Mouse (Mus musculus): Measurements from ENCODE around the gene Shank1. TPM values are rescaled to one million over a fixed set of nuclear protein-coding genes. Genes with fewer than 3 reads are reported as not detected.

The Shank1 gene
- polyA plus RNA-seq, 1 experiment = 0.07 TPM

DNA sequence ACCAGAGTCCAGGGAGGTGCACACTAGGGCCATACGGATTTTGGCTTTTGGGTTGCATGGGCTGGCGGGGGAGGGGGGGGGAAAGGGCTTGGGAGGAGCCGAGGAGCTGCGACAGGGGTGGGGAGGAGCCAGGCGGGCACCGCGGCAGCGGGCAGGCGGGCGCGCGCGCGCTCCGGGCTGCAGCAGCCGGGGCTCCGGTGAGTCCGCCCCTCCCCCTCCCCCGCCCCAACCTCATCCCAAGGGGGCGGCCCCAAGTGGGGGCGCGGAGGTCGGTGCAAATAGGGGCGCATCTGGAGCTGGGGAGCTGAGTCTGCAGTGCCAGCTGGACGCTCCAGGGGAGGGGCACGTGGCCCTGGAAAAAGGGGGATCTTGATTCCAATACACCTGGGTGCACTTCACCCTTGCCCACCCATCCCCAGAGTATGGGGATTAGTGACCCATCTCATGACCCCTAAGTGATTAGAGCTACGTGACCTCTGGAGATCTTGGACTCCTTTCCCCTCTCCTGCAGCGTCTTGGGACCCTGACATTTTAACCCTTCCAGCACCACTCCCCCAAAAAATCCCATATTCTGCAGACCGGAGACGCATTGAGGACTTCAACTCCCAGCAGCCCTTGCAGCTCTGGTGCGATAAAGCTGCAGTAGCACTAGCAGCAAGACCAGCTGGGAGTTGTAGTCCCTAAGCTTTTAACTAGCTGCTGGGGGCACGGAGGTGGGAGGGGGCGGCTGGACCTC is 74.1 kb downstream of the Shank1 start, which contains the start of gene Syt3:
Gene Syt3, plus strand, starts transcription at position 123 of the 736 bp plus-strand sequence.
- peak within 1 kb of the TSS; percentile 88 for H3K4me3 ChIP-seq (replicated peaks)
- H3K4me1 ChIP-seq = peaks cover 13% of the 10 kb centered on the region
- no peaks in the 10 kb centered on the region for H3K36me3 ChIP-seq (replicated peaks; ENCODE audit: low read length)
- H3K9me3 ChIP-seq = peaks cover 14% of the 10 kb centered on the region
- TF ChIP-seq GATA1 (IDR thresholded peaks at IDR 0.05; ENCODE audit: borderline replicate concordance, low read length) (no peak), FLI1 (IDR thresholded peaks at IDR 0.05; ENCODE audit: low read length) (no peak)
- peaks cover 73% of the 10 kb centered on the region for H3K27me3 ChIP-seq (replicated peaks)

DNA sequence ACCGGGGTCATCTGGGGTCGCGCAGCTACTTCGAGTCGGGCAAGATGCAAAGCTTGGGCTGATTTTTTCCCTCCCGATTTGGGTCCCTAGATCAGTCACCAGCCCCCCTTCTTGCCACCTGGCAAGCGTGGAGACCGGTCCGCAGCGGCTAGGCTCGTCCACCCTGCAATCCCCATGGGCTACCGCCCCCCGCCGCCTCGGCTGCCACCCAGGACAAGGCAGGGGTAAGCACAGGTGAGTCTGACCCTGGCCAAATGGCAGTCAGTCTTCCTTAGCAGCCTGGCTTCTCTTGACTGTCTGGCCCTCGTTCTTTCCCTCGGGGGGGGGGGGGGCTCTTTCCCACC is 74.6 kb downstream of the Shank1 start:
- peaks cover 71% of the 10 kb centered on the region for H3K27me3 ChIP-seq (replicated peaks)
- H3K36me3 ChIP-seq (replicated peaks; ENCODE audit: low read length) = no peaks in the 10 kb centered on the region
- no peak for TF ChIP-seq FLI1 (IDR thresholded peaks at IDR 0.05; ENCODE audit: low read length)
- no peak for TF ChIP-seq GATA1 (IDR thresholded peaks at IDR 0.05; ENCODE audit: borderline replicate concordance, low read length)
- H3K4me3 ChIP-seq (replicated peaks) = peak overlapping the region; percentile 88
- H3K4me1 ChIP-seq = peaks cover 13% of the 10 kb centered on the region
- H3K9me3 ChIP-seq = peaks cover 10% of the 10 kb centered on the region

DNA sequence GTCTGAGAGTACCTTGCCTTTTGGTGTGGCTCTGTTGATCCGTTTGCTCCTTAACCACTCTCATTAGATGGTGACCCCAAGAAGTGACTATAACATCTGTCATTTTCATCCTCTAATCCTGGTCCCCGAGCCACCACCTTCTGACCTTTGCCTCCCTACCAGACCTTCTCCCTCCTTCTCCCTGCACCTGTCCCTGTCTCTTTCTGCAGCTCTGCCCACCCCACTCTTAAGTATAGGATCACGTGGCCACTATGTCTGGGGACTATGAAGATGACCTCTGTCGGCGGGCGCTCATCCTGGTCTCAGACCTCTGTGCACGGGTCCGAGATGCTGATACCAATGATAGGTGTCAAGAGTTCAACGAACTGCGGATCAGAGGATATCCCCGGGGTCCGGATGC is 75.7 kb downstream of the Shank1 start, which contains the start of gene 1700008O03Rik:
Gene 1700008O03Rik, minus strand, starts transcription at position 101 of the 400 bp plus-strand sequence.
- Histone ChIP-seq H3K36me3 (replicated peaks; ENCODE audit: low read length) (no peaks in the 10 kb centered on the region), H3K4me3 (replicated peaks) (peak within 1 kb of the TSS; percentile 88), H3K9me3 (peaks cover 2% of the 10 kb centered on the region), H3K27me3 (replicated peaks) (peaks cover 78% of the 10 kb centered on the region), H3K4me1 (peaks cover 13% of the 10 kb centered on the region)
- TF ChIP-seq GATA1 (IDR thresholded peaks at IDR 0.05; ENCODE audit: borderline replicate concordance, low read length) (no peak), FLI1 (IDR thresholded peaks at IDR 0.05; ENCODE audit: low read length) (no peak)

DNA sequence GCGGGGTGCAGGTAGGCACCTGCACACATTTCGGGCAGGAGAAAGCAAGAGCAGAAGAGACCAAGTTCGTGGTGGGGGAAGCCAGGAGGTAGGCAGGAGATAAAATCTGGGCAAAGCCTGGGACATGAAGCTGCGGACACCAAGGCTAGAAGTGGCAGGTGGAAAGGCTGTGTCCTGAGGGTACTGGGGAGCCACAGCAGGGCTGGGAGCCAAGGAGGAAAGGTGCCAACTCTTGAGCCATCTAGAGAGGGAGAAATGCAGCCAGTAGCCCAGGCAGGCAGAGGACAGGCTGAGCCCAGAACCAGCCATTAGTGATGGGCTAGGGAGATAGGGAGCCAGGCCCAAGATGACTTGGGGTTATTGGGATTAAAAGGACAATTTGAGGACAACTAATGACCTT is 81.8 kb downstream of the Shank1 start:
- TF ChIP-seq FLI1 (IDR thresholded peaks at IDR 0.05; ENCODE audit: low read length) = no peak
- TF ChIP-seq GATA1 (IDR thresholded peaks at IDR 0.05; ENCODE audit: borderline replicate concordance, low read length) = no peak
- no peak overlapping the region for H3K4me3 ChIP-seq (replicated peaks)
- peaks cover 69% of the 10 kb centered on the region for H3K27me3 ChIP-seq (replicated peaks)

DNA sequence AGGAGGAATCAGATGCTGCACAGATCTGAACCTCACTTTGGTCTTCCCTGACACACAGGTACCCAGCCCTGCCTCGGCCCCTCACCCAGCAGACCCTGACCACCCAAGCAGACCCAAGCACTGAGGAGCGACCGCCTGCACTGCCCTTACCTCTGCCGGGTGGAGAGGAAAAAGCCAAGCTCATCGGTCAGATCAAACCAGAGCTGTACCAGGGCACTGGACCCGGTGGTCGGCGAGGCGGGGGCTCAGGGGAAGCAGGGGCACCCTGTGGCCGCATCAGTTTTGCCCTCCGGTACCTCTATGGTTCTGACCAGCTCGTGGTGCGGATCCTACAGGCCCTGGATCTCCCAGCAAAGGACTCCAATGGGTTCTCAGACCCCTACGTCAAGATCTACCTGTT is 82.3 kb downstream of the Shank1 start:
- Histone ChIP-seq H3K27me3 (replicated peaks) (peaks cover 69% of the 10 kb centered on the region), H3K4me1 (no peaks in the 10 kb centered on the region), H3K36me3 (replicated peaks; ENCODE audit: low read length) (no peaks in the 10 kb centered on the region), H3K9me3 (no peaks in the 10 kb centered on the region), H3K4me3 (replicated peaks) (no peak overlapping the region)
- no peak for TF ChIP-seq GATA1 (IDR thresholded peaks at IDR 0.05; ENCODE audit: borderline replicate concordance, low read length)
- TF ChIP-seq FLI1 (IDR thresholded peaks at IDR 0.05; ENCODE audit: low read length) = no peak

More for the DNA sequence above, 81.8 kb downstream of the Shank1 start:
- Histone ChIP-seq H3K36me3 (replicated peaks; ENCODE audit: low read length) (no peaks in the 10 kb centered on the region), H3K4me1 (no peaks in the 10 kb centered on the region), H3K9me3 (no peaks in the 10 kb centered on the region)

DNA sequence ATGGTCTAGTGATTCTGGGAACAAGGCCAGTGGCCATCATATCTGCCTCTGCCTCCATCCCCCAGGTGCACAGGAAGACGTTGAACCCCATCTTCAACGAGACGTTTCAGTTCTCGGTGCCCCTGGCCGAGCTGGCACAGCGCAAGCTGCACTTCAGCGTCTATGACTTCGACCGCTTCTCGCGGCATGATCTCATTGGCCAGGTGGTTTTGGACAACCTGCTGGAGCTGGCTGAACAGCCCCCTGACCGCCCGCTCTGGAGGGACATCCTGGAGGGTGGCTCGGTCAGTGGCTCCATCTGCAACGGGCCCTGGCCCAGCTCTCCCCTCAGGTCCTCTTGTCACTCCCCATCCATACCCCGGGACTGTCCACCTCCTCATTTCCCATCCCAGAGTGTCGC is 83.2 kb downstream of the Shank1 start:
- Histone ChIP-seq H3K9me3 (no peaks in the 10 kb centered on the region), H3K4me1 (no peaks in the 10 kb centered on the region), H3K4me3 (replicated peaks) (no peak overlapping the region), H3K27me3 (replicated peaks) (peaks cover 61% of the 10 kb centered on the region), H3K36me3 (replicated peaks; ENCODE audit: low read length) (no peaks in the 10 kb centered on the region)
- TF ChIP-seq FLI1 (IDR thresholded peaks at IDR 0.05; ENCODE audit: low read length) (no peak), GATA1 (IDR thresholded peaks at IDR 0.05; ENCODE audit: borderline replicate concordance, low read length) (no peak)

DNA sequence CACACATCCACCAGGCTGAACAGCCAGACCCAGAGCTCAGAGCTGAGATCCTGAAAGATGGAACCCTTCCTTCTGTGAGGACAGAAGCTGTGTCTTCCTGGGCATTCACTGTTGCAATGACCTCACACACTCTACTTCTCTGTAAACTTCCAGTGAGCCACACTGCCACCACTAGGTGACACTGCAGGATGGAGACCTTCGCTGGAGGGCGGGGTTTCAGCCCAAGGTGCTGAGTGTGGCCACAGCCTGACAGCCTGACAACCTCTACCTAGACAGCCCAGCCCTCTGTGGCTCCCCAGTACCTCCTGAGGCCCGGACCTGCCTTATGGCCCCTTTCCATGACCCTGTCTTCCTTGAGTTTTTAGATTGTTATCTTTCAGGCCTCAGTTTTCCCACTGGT is 88.5 kb downstream of the Shank1 start:
- H3K9me3 ChIP-seq = no peaks in the 10 kb centered on the region
- H3K4me1 ChIP-seq = no peaks in the 10 kb centered on the region
- TF ChIP-seq GATA1 (IDR thresholded peaks at IDR 0.05; ENCODE audit: borderline replicate concordance, low read length) (no peak), FLI1 (IDR thresholded peaks at IDR 0.05; ENCODE audit: low read length) (no peak)
- no peaks in the 10 kb centered on the region for H3K36me3 ChIP-seq (replicated peaks; ENCODE audit: low read length)
- H3K4me3 ChIP-seq (replicated peaks) = no peak overlapping the region
- H3K27me3 ChIP-seq (replicated peaks) = peaks cover 50% of the 10 kb centered on the region

DNA sequence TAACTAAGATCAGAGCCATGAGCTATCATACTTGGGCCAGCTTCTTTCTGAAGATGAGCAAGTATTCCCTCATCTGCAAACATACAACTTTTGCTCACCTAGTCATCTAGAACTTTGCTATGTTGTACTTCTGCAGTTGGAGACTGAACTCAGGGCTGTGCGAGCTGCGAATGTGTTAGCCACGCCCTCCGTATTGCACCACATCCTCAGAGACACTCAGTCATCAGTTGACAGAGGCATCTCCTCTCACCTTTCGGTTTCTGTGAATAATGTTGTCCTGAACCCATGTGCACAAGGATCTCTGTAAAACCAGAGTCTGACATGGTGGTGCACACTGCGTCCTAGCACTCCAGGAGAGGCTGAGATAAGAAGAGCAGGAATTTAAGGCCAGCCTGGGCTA is 91.6 kb downstream of the Shank1 start:
- no peak for TF ChIP-seq FLI1 (IDR thresholded peaks at IDR 0.05; ENCODE audit: low read length)
- TF ChIP-seq GATA1 (IDR thresholded peaks at IDR 0.05; ENCODE audit: borderline replicate concordance, low read length) = no peak
- Histone ChIP-seq H3K4me1 (peaks cover 8% of the 10 kb centered on the region), H3K9me3 (peaks cover 7% of the 10 kb centered on the region), H3K36me3 (replicated peaks; ENCODE audit: low read length) (no peaks in the 10 kb centered on the region), H3K4me3 (replicated peaks) (no peak overlapping the region), H3K27me3 (replicated peaks) (peaks cover 43% of the 10 kb centered on the region)

DNA sequence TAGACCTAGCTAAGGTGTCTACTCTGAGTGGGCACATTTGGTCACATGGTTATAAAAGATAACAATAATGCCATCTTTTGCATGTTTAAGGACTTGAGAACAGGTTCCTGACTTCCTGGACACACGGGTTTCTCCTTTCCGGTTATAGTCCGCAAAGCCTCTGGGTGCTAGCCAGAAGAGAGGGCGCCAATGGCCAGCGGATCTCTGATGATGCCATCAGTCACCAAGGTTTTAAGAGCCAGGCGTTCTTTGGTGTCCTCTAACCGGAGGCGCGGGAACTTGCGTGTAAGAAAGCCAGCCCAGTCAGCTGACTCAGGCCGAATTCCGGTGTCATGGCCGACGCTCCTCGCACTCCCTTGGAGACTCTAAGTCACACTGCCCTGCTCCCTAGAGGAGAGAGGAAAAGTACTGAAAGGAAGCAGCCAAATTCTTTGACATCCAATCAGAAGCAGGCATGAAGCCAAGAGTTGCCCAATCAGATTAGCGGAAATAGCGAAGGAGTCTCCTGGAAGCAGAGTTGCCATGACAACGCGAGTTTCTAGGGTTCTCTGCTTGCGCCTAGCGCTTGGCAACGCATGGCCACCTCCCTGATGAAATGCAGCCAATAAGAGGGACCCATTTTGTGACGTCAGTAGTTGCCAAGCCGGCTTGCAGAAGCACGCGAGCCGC is 95.4 kb downstream of the Shank1 start:
- H3K9me3 ChIP-seq = peaks cover 7% of the 10 kb centered on the region
- H3K4me3 ChIP-seq (replicated peaks) = peak overlapping the region; percentile 85
- H3K4me1 ChIP-seq = peaks cover 8% of the 10 kb centered on the region
- H3K27me3 ChIP-seq (replicated peaks) = peaks cover 49% of the 10 kb centered on the region
- TF ChIP-seq GATA1 (IDR thresholded peaks at IDR 0.05; ENCODE audit: borderline replicate concordance, low read length) (no peak), FLI1 (IDR thresholded peaks at IDR 0.05; ENCODE audit: low read length) (no peak)
- H3K36me3 ChIP-seq (replicated peaks; ENCODE audit: low read length) = no peaks in the 10 kb centered on the region

DNA sequence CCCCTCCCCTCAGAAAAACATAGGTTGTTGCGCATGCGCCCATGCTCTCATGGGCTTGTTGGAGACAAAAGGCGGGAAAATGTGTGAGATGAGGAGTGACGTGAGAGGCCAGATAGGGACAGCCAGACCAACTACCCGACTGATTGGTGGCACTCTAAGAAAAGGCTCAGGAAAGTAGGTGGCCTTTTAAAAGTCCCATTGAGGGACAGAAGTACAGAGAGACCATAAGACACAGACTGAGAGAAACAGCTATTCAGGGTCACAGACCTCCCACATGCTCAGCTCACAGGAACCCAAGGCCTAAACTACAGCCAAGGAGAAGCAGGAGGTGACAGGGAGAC is 95.9 kb downstream of the Shank1 start:
- Histone ChIP-seq H3K4me3 (replicated peaks) (peak overlapping the region; percentile 85), H3K9me3 (peaks cover 9% of the 10 kb centered on the region), H3K4me1 (peaks cover 8% of the 10 kb centered on the region), H3K36me3 (replicated peaks; ENCODE audit: low read length) (no peaks in the 10 kb centered on the region), H3K27me3 (replicated peaks) (peaks cover 49% of the 10 kb centered on the region)
- TF ChIP-seq GATA1 (IDR thresholded peaks at IDR 0.05; ENCODE audit: borderline replicate concordance, low read length) = no peak

Other genes starting within 250 kb of the Shank1 start
- gene Klk1b21, start 207.9 kb upstream of the Shank1 start, polyA plus RNA-seq (2012; ENCODE audit: insufficient read depth, low replicate concordance) = not detected in 2 replicates
- not detected in 2 replicates for gene Klk1b22, start 197.6 kb upstream of the Shank1 start, polyA plus RNA-seq (2012; ENCODE audit: insufficient read depth, low replicate concordance)
- not detected in 2 replicates for gene Klk1b16, start 173.5 kb upstream of the Shank1 start, polyA plus RNA-seq (2012; ENCODE audit: insufficient read depth, low replicate concordance)
- gene Klk1b24, start 122.0 kb upstream of the Shank1 start, polyA plus RNA-seq (2012; ENCODE audit: insufficient read depth, low replicate concordance) = not detected in 2 replicates
- gene Klk1b3, start 112.1 kb upstream of the Shank1 start, polyA plus RNA-seq (2012; ENCODE audit: insufficient read depth, low replicate concordance) = not detected in 2 replicates
- not detected in 2 replicates for gene Klk1b4, start 102.8 kb upstream of the Shank1 start, polyA plus RNA-seq (2012; ENCODE audit: insufficient read depth, low replicate concordance)
- gene Klk1b5, start 94.3 kb upstream of the Shank1 start, polyA plus RNA-seq (2012; ENCODE audit: insufficient read depth, low replicate concordance) = not detected in 2 replicates
- not detected in 2 replicates for gene Klk1, start 84.9 kb upstream of the Shank1 start, polyA plus RNA-seq (2012; ENCODE audit: insufficient read depth, low replicate concordance)
- gene Gm36864, start 74.1 kb upstream of the Shank1 start, polyA plus RNA-seq (2012; ENCODE audit: insufficient read depth, low replicate concordance) = not detected in 2 replicates
- not detected in 2 replicates for gene 1700028J19Rik, start 63.6 kb upstream of the Shank1 start, polyA plus RNA-seq (2012; ENCODE audit: insufficient read depth, low replicate concordance)
- 90.5 and 96.5 TPM in 2 replicates for gene 2410002F23Rik, start 63.5 kb upstream of the Shank1 start, polyA plus RNA-seq (2012; ENCODE audit: insufficient read depth, low replicate concordance)
- not detected in 2 replicates for gene Acp4, start 52.9 kb upstream of the Shank1 start, polyA plus RNA-seq (2012; ENCODE audit: insufficient read depth, low replicate concordance)
- not detected in 2 replicates for gene Gm15517, start 48.8 kb upstream of the Shank1 start, polyA plus RNA-seq (2012; ENCODE audit: insufficient read depth, low replicate concordance)
- gene Clec11a, start 3.4 kb upstream of the Shank1 start, polyA plus RNA-seq (2012; ENCODE audit: insufficient read depth, low replicate concordance) = 0.92 and 1.8 TPM in 2 replicates
- not detected in 2 replicates for gene Syt3, start 73.8 kb downstream of the Shank1 start, polyA plus RNA-seq (2012; ENCODE audit: insufficient read depth, low replicate concordance)
- not detected in 2 replicates for gene 1700008O03Rik, start 75.6 kb downstream of the Shank1 start, polyA plus RNA-seq (2012; ENCODE audit: insufficient read depth, low replicate concordance)
- gene Lrrc4b, start 118.8 kb downstream of the Shank1 start, polyA plus RNA-seq (2012; ENCODE audit: insufficient read depth, low replicate concordance) = not detected in 2 replicates
- not detected in 2 replicates for gene Aspdh, start 155.1 kb downstream of the Shank1 start, polyA plus RNA-seq (2012; ENCODE audit: insufficient read depth, low replicate concordance)
- gene Josd2, start 157.7 kb downstream of the Shank1 start, polyA plus RNA-seq (2012; ENCODE audit: insufficient read depth, low replicate concordance) = 191 and 466 TPM in 2 replicates
- 156 and 185 TPM in 2 replicates for gene Emc10, start 186.3 kb downstream of the Shank1 start, polyA plus RNA-seq (2012; ENCODE audit: insufficient read depth, low replicate concordance)
- 2.1 and 9.0 TPM in 2 replicates for gene Fam71e1, start 186.3 kb downstream of the Shank1 start, polyA plus RNA-seq (2012; ENCODE audit: insufficient read depth, low replicate concordance)
- gene Mybpc2, start 214.4 kb downstream of the Shank1 start, polyA plus RNA-seq (2012; ENCODE audit: insufficient read depth, low replicate concordance) = 0.09 TPM in 1 of 2 replicates, not detected in the other
- 0.64 and 1.2 TPM in 2 replicates for gene Spib, start 221.8 kb downstream of the Shank1 start, polyA plus RNA-seq (2012; ENCODE audit: insufficient read depth, low replicate concordance)
- 61.8 and 199 TPM in 2 replicates for gene Pold1, start 238.6 kb downstream of the Shank1 start, polyA plus RNA-seq (2012; ENCODE audit: insufficient read depth, low replicate concordance)
- gene Nr1h2, start 243.7 kb downstream of the Shank1 start, polyA plus RNA-seq (2012; ENCODE audit: insufficient read depth, low replicate concordance) = 269 and 455 TPM in 2 replicates